Mouse (Mus musculus) gastrocnemius, adult 2 months (tissue): ENCODE data around the gene Tanc2. TPM values are rescaled to one million over a fixed set of nuclear protein-coding genes. Genes with fewer than 3 reads are reported as not detected.

Experiments used
- DNase-seq: peaks from one replicate; pipeline ENCODE4 v3.0.0; 2022
- H3K27ac ChIP-seq: fragments of 200-600 bp; 2 replicates; pipeline ENCODE4 v1.8.1; 2022; ENCODE audit warnings: mild to moderate bottlenecking
- H3K4me3 ChIP-seq: fragments of 200-600 bp; 2 replicates; pipeline ENCODE4 v1.8.1; 2022; ENCODE audit warnings: mild to moderate bottlenecking, moderate library complexity
- CTCF ChIP-seq: fragments of 200-600 bp; IDR thresholded peaks from 2 replicates; pipeline ENCODE4 v1.8.1; 2022; ENCODE audit warnings: antibody characterized with exemption, mild to moderate bottlenecking, moderate library complexity
- intact Hi-C: fragments of 180-260 bp; cut with DNase I; formaldehyde crosslinking; loops from one replicate; pipeline ENCODE4 v1.15.1; 2025
- total RNA-seq, 2 experiments: library from RNA; stranded (reverse); gene quantifications; 2 replicates each; pipeline ENCODE4 v1.2.3; 2021

The Tanc2 gene
- total RNA-seq, 2 experiments from 2014 or later = 9.7 to 10.5 TPM

GRCm38 (mm10) chr11:105943133-105944102, 353.6 kb downstream of the Tanc2 start:
- TF ChIP-seq CTCF = no peak
- intact Hi-C loops = no loop called here
- Histone ChIP-seq H3K4me3 (peak overlapping the region; percentile 81), H3K27ac (peak overlapping the region; percentile 88)
- DNase-seq = peak; percentile 65

GRCm38 (mm10) chr11:105944126-105944621, 354.4 kb downstream of the Tanc2 start:
- Histone ChIP-seq H3K4me3 (peak overlapping the region; percentile 81), H3K27ac (peak overlapping the region; percentile 88)
- peak; percentile 73 for DNase-seq
- intact Hi-C loops = no loop called here
- peak; percentile 46 for TF ChIP-seq CTCF

- peak; percentile 33 for DNase-seq
- intact Hi-C loops = no loop called here
- H3K4me3 ChIP-seq = peak overlapping the region; percentile 81
- H3K27ac ChIP-seq = peak overlapping the region; percentile 88
- no peak for TF ChIP-seq CTCF
Observed at GRCm38 (mm10) chr11:105944770-105945672, 355.2 kb downstream of the Tanc2 start.

GRCm38 (mm10) chr11:105946694-105947154, 356.9 kb downstream of the Tanc2 start:
- TF ChIP-seq CTCF = no peak
- intact Hi-C loops = no loop called here
- Histone ChIP-seq H3K4me3 (no peak overlapping the region), H3K27ac (peak overlapping the region; percentile 88; the same call in 1 of the 2 replicates)
- DNase-seq = peak; percentile 13

GRCm38 (mm10) chr11:105948255-105948654, 358.5 kb downstream of the Tanc2 start:
- no peak for TF ChIP-seq CTCF
- peak; percentile 19 for DNase-seq
- no peak overlapping the region for H3K4me3 ChIP-seq
- intact Hi-C loops = no loop called here
- H3K27ac ChIP-seq = peak overlapping the region; percentile 16; the same call in 1 of the 2 replicates

- intact Hi-C loops = no loop called here
- Histone ChIP-seq H3K27ac (no peak overlapping the region), H3K4me3 (no peak overlapping the region)
- TF ChIP-seq CTCF = no peak
- DNase-seq = peak; percentile 15
Observed at GRCm38 (mm10) chr11:105950519-105950918, 360.7 kb downstream of the Tanc2 start.

GRCm38 (mm10) chr11:105951601-105952044, 361.8 kb downstream of the Tanc2 start:
- intact Hi-C loops = no loop called here
- TF ChIP-seq CTCF = no peak
- Histone ChIP-seq H3K4me3 (no peak overlapping the region), H3K27ac (no peak overlapping the region)
- no peak for DNase-seq

GRCm38 (mm10) chr11:105952111-105952510, 362.3 kb downstream of the Tanc2 start:
- intact Hi-C loops = no loop called here
- H3K4me3 ChIP-seq = no peak overlapping the region
- TF ChIP-seq CTCF = no peak
- no peak overlapping the region for H3K27ac ChIP-seq
- no peak for DNase-seq

- TF ChIP-seq CTCF = no peak
- Histone ChIP-seq H3K4me3 (no peak within 1 kb of the TSS), H3K27ac (peak within 1 kb of the TSS; percentile 72)
- no peak for DNase-seq
- intact Hi-C loops = no loop called here
Observed at GRCm38 (mm10) chr11:105952911-105953386, 363.2 kb downstream of the Tanc2 start, which contains the start of gene Cyb561. TSS of gene Cyb561 (minus strand) at chr11:105953336.

- peak; percentile 76 for DNase-seq
- Histone ChIP-seq H3K4me3 (no peak overlapping the region), H3K27ac (peak overlapping the region; percentile 72)
- intact Hi-C loops = no loop called here
- TF ChIP-seq CTCF = no peak
Observed at GRCm38 (mm10) chr11:105953402-105953801, 363.6 kb downstream of the Tanc2 start.

- H3K27ac ChIP-seq = peak overlapping the region; percentile 66; the same call in 1 of the 2 replicates
- intact Hi-C loops = no loop called here
- no peak for TF ChIP-seq CTCF
- no peak overlapping the region for H3K4me3 ChIP-seq
- DNase-seq = peak; percentile 44
Observed at GRCm38 (mm10) chr11:105955815-105956430, 366.1 kb downstream of the Tanc2 start.
